Mouse (Mus musculus): ENCODE data around the gene 4931406P16Rik. TPM values are rescaled to one million over a fixed set of nuclear protein-coding genes. Genes with fewer than 3 reads are reported as not detected.

4931406P16Rik gene
- total and polyA plus RNA-seq, 3 experiments: 23.5 to 45.7 (median 25.5) TPM

GRCm38 (mm10) chr7:34291265-34291664 lies 22.1 kb downstream of the 4931406P16Rik start:
- Histone ChIP-seq H3K36me3 (replicated peaks) (peaks cover 12% of the 10 kb centered on the region), H3K4me1 (ENCODE audit: insufficient read depth, low read depth, low read length) (no peaks in the 10 kb centered on the region), H3K27me3 (ENCODE audit: insufficient read depth, low read length) (no peaks in the 10 kb centered on the region), H3K9me3 (replicated peaks) (no peaks in the 10 kb centered on the region), H3K4me3 (ENCODE audit: low read depth, low read length) (no peak overlapping the region)
- TF ChIP-seq TAL1 (conservative IDR thresholded peaks at IDR 0.05; ENCODE audit: low read depth, low read length) (no peak), GATA1 (IDR thresholded peaks at IDR 0.05; ENCODE audit: borderline replicate concordance, low read length) (no peak), CTCF (IDR thresholded peaks at IDR 0.05; ENCODE audit: low read depth, low read length) (no peak), GATA2 (IDR thresholded peaks at IDR 0.05; ENCODE audit: borderline replicate concordance, low read depth, low read length) (no peak), POLR2AphosphoS5 (IDR thresholded peaks at IDR 0.05; ENCODE audit: insufficient replicate concordance, low read depth, low read length) (no peak)
- ATAC-seq (ENCODE audit: extremely low read depth, insufficient number of reproducible peaks, low FRiP score, poor library complexity, severe bottlenecking) (no peak), DNase-seq (ENCODE audit: low spot score) (no peak)

- DNase-seq (ENCODE audit: low spot score) (no peak), ATAC-seq (ENCODE audit: extremely low read depth, insufficient number of reproducible peaks, low FRiP score, poor library complexity, severe bottlenecking) (no peak)
- TF ChIP-seq GATA1 (IDR thresholded peaks at IDR 0.05; ENCODE audit: borderline replicate concordance, low read length) (no peak), CTCF (IDR thresholded peaks at IDR 0.05; ENCODE audit: low read depth, low read length) (no peak), GATA2 (IDR thresholded peaks at IDR 0.05; ENCODE audit: borderline replicate concordance, low read depth, low read length) (no peak), TAL1 (conservative IDR thresholded peaks at IDR 0.05; ENCODE audit: low read depth, low read length) (no peak), POLR2AphosphoS5 (IDR thresholded peaks at IDR 0.05; ENCODE audit: insufficient replicate concordance, low read depth, low read length) (no peak)
- Histone ChIP-seq H3K27me3 (ENCODE audit: insufficient read depth, low read length) (no peaks in the 10 kb centered on the region), H3K36me3 (replicated peaks) (peaks cover 12% of the 10 kb centered on the region), H3K4me1 (ENCODE audit: insufficient read depth, low read depth, low read length) (no peaks in the 10 kb centered on the region), H3K4me3 (ENCODE audit: low read depth, low read length) (no peak overlapping the region), H3K9me3 (replicated peaks) (no peaks in the 10 kb centered on the region)
Observed at GRCm38 (mm10) chr7:34290450-34291151, 22.8 kb downstream of the 4931406P16Rik start.

- Histone ChIP-seq H3K4me1 (ENCODE audit: insufficient read depth, low read depth, low read length) (peaks cover under 1% of the 10 kb centered on the region; the same call in 1 of the 2 replicates), H3K4me3 (ENCODE audit: low read depth, low read length) (no peak overlapping the region), H3K36me3 (replicated peaks) (peaks cover 42% of the 10 kb centered on the region), H3K9me3 (replicated peaks) (no peaks in the 10 kb centered on the region), H3K27me3 (ENCODE audit: insufficient read depth, low read length) (no peaks in the 10 kb centered on the region)
- no peak for ATAC-seq (ENCODE audit: extremely low read depth, insufficient number of reproducible peaks, low FRiP score, poor library complexity, severe bottlenecking)
- TF ChIP-seq GATA1 (IDR thresholded peaks at IDR 0.05; ENCODE audit: borderline replicate concordance, low read length) (no peak), CTCF (IDR thresholded peaks at IDR 0.05; ENCODE audit: low read depth, low read length) (no peak), POLR2AphosphoS5 (IDR thresholded peaks at IDR 0.05; ENCODE audit: insufficient replicate concordance, low read depth, low read length) (no peak), TAL1 (conservative IDR thresholded peaks at IDR 0.05; ENCODE audit: low read depth, low read length) (no peak), GATA2 (IDR thresholded peaks at IDR 0.05; ENCODE audit: borderline replicate concordance, low read depth, low read length) (no peak)
- DNase-seq (ENCODE audit: low spot score): no peak
Observed at GRCm38 (mm10) chr7:34277656-34278055, 35.7 kb downstream of the 4931406P16Rik start.

- no peaks in the 10 kb centered on the region for H3K9me3 ChIP-seq (replicated peaks)
- ATAC-seq (ENCODE audit: extremely low read depth, insufficient number of reproducible peaks, low FRiP score, poor library complexity, severe bottlenecking) (no peak), DNase-seq (ENCODE audit: low spot score) (no peak)
- no peaks in the 10 kb centered on the region for H3K27me3 ChIP-seq (ENCODE audit: insufficient read depth, low read length)
- no peak overlapping the region for H3K4me3 ChIP-seq (ENCODE audit: low read depth, low read length)
- H3K36me3 ChIP-seq (replicated peaks): peaks cover 43% of the 10 kb centered on the region
- TF ChIP-seq POLR2AphosphoS5 (IDR thresholded peaks at IDR 0.05; ENCODE audit: insufficient replicate concordance, low read depth, low read length): no peak
- TF ChIP-seq CTCF (IDR thresholded peaks at IDR 0.05; ENCODE audit: low read depth, low read length): no peak
- no peak for TF ChIP-seq GATA1 (IDR thresholded peaks at IDR 0.05; ENCODE audit: borderline replicate concordance, low read length)
- TF ChIP-seq TAL1 (conservative IDR thresholded peaks at IDR 0.05; ENCODE audit: low read depth, low read length): no peak
- TF ChIP-seq GATA2 (IDR thresholded peaks at IDR 0.05; ENCODE audit: borderline replicate concordance, low read depth, low read length): no peak
- peaks cover 3% of the 10 kb centered on the region; the same call in 1 of the 2 replicates for H3K4me1 ChIP-seq (ENCODE audit: insufficient read depth, low read depth, low read length)
Observed at GRCm38 (mm10) chr7:34276066-34276465, 37.3 kb downstream of the 4931406P16Rik start.

GRCm38 (mm10) chr7:34272465-34272864 lies 40.9 kb downstream of the 4931406P16Rik start:
- no peak for TF ChIP-seq POLR2AphosphoS5 (IDR thresholded peaks at IDR 0.05; ENCODE audit: insufficient replicate concordance, low read depth, low read length)
- TF ChIP-seq GATA2 (IDR thresholded peaks at IDR 0.05; ENCODE audit: borderline replicate concordance, low read depth, low read length): no peak
- TF ChIP-seq CTCF (IDR thresholded peaks at IDR 0.05; ENCODE audit: low read depth, low read length): no peak
- TF ChIP-seq GATA1 (IDR thresholded peaks at IDR 0.05; ENCODE audit: borderline replicate concordance, low read length): no peak
- TF ChIP-seq TAL1 (conservative IDR thresholded peaks at IDR 0.05; ENCODE audit: low read depth, low read length): no peak
- ATAC-seq (ENCODE audit: extremely low read depth, insufficient number of reproducible peaks, low FRiP score, poor library complexity, severe bottlenecking) (no peak), DNase-seq (ENCODE audit: low spot score) (no peak)
- no peaks in the 10 kb centered on the region for H3K9me3 ChIP-seq (replicated peaks)
- H3K36me3 ChIP-seq (replicated peaks): peaks cover 25% of the 10 kb centered on the region
- H3K4me1 ChIP-seq (ENCODE audit: insufficient read depth, low read depth, low read length): peaks cover 3% of the 10 kb centered on the region; the same call in 1 of the 2 replicates
- H3K27me3 ChIP-seq (ENCODE audit: insufficient read depth, low read length): no peaks in the 10 kb centered on the region
- H3K4me3 ChIP-seq (ENCODE audit: low read depth, low read length): no peak overlapping the region

GRCm38 (mm10) chr7:34268463-34268862 lies 44.9 kb downstream of the 4931406P16Rik start:
- ATAC-seq (ENCODE audit: extremely low read depth, insufficient number of reproducible peaks, low FRiP score, poor library complexity, severe bottlenecking): no peak
- Histone ChIP-seq H3K4me3 (ENCODE audit: low read depth, low read length) (no peak overlapping the region), H3K27me3 (ENCODE audit: insufficient read depth, low read length) (no peaks in the 10 kb centered on the region), H3K4me1 (ENCODE audit: insufficient read depth, low read depth, low read length) (peaks cover 5% of the 10 kb centered on the region; the same call in 1 of the 2 replicates), H3K9me3 (replicated peaks) (no peaks in the 10 kb centered on the region), H3K36me3 (replicated peaks) (peaks cover 42% of the 10 kb centered on the region)
- TF ChIP-seq TAL1 (conservative IDR thresholded peaks at IDR 0.05; ENCODE audit: low read depth, low read length) (no peak), GATA2 (IDR thresholded peaks at IDR 0.05; ENCODE audit: borderline replicate concordance, low read depth, low read length) (no peak), POLR2AphosphoS5 (IDR thresholded peaks at IDR 0.05; ENCODE audit: insufficient replicate concordance, low read depth, low read length) (no peak)
- no peak for DNase-seq (ENCODE audit: low spot score)
